Mouse (Mus musculus) liver, postnatal 0 days (tissue): ENCODE data around the gene Zkscan4. TPM values are rescaled to one million over a fixed set of nuclear protein-coding genes. Genes with fewer than 3 reads are reported as not detected.
"Not testable (repeated sequence)": the region's sequence is repeated elsewhere in the genome, so short reads cannot be mapped to it uniquely, and the experiment has no call there.

ENCODE experiments used
- ATAC-seq: fragments of 200-750 bp; cut with Nextera tagmentation; 2 replicates; pipeline ENCODE4 v1.8.0; 2017; ENCODE audit warnings: mild to moderate bottlenecking, moderate library complexity
- DNase-seq: peaks from one replicate; pipeline ENCODE4 v3.0.0-alpha.2; 2016
- H3K27ac ChIP-seq: fragments of 300-500 bp; sonication (generic); 2 replicates; pipeline ENCODE4 v1.5.1; 2014; ENCODE audit warnings: antibody characterized with exemption, moderate library complexity, mild to moderate bottlenecking, low read depth
- H3K27me3 ChIP-seq: fragments of 300-500 bp; sonication (generic); 2 replicates; pipeline ENCODE4 v1.6.1; 2014; ENCODE audit warnings: low read length, control low read depth, mixed read lengths; ENCODE audit not compliant: insufficient read depth
- H3K36me3 ChIP-seq: fragments of 300-500 bp; sonication (generic); replicated peaks from 2 replicates; pipeline ENCODE4 v1.6.1; 2014; ENCODE audit warnings: mild to moderate bottlenecking, control low read depth, low read length, moderate library complexity, mixed read lengths; ENCODE audit not compliant: insufficient read depth
- H3K4me1 ChIP-seq: fragments of 300-500 bp; sonication (generic); 2 replicates; pipeline ENCODE4 v1.6.1; 2014; ENCODE audit warnings: antibody characterized with exemption, mild to moderate bottlenecking, control low read depth; ENCODE audit not compliant: insufficient read depth
- H3K4me2 ChIP-seq: fragments of 300-500 bp; sonication (generic); 2 replicates; pipeline ENCODE4 v1.6.1; 2014; ENCODE audit warnings: low read depth, mild to moderate bottlenecking, low read length, moderate library complexity, mixed read lengths
- H3K4me3 ChIP-seq: fragments of 300-500 bp; sonication (generic); 2 replicates; pipeline ENCODE4 v1.5.1; 2014; ENCODE audit warnings: low read depth, low read length
- H3K9ac ChIP-seq: fragments of 300-500 bp; sonication (generic); replicated peaks from 2 replicates; pipeline ENCODE4 v1.6.1; 2014; ENCODE audit warnings: mild to moderate bottlenecking, moderate library complexity
- H3K9me3 ChIP-seq: fragments of 300-500 bp; sonication (generic); 2 replicates; pipeline ENCODE4 v1.6.1; 2016; ENCODE audit warnings: mild to moderate bottlenecking, control low read depth, low read length, mixed read lengths
- CTCF ChIP-seq: sonication (generic); IDR thresholded peaks from 2 replicates; pipeline ENCODE4 v1.5.1; 2016; ENCODE audit warnings: antibody characterized with exemption, low read depth
- EP300 ChIP-seq: IDR thresholded peaks from 2 replicates; pipeline ENCODE4 v1.6.1; 2016; ENCODE audit warnings: antibody characterized with exemption, low read depth, mild to moderate bottlenecking
- WGBS: fragments of 180-500 bp; shearing (Covaris S2); extraction: QIAGEN DNeasy Blood & Tissue Kit; methylation state at CpG from one replicate; pipeline ENCODE4 v1.1.7; 2014; ENCODE audit not compliant: insufficient replicate concordance; 5-methylcytosine and 5-hydroxymethylcytosine counted together
- polyA plus RNA-seq: library from polyadenylated mRNA; unstranded; fragments of >200 nt; fragmentation: Nextera tagmentation; extraction: Ambion mirVana; gene quantifications from 2 replicates; pipeline ENCODE4 v1.2.1, GENCODE M21; 2015

Zkscan4 gene
- 0.77 and 0.78 TPM in 2 replicates for polyA plus RNA-seq

- DNase-seq, result peak; percentile 56
- H3K27me3 ChIP-seq, H3K9me3 ChIP-seq, H3K4me1 ChIP-seq, H3K36me3 ChIP-seq: not testable (repeated sequence)
- H3K27ac ChIP-seq, result peak within 1 kb of the TSS; percentile 84
- peak within 1 kb of the TSS; percentile 83 for H3K4me2 ChIP-seq
- ATAC-seq, result peak; percentile 89
- peak within 1 kb of the TSS; percentile 41 for H3K9ac ChIP-seq
- 4% methylated on average over 25 of the region's 31 CpGs for WGBS
- H3K4me3 ChIP-seq, result peak within 1 kb of the TSS; percentile 52
Measured at GRCm38 (mm10) chr13:21478759-21479670, at the start of gene Zkscan4, which contains the start of gene Gm10065. Zkscan4 (plus strand) TSS chr13:21478907. Gm10065 (minus strand) TSS chr13:21479441.

- no peak for ATAC-seq
- no peak overlapping the region for H3K9ac ChIP-seq
- H3K4me3 ChIP-seq, result no peak overlapping the region
- no peak overlapping the region for H3K4me2 ChIP-seq
- TF ChIP-seq CTCF (no peak), EP300 (no peak)
- no peaks in the 10 kb centered on the region for H3K36me3 ChIP-seq
- WGBS, result 66% methylated on average over 4 of the region's 4 CpGs
- no peak overlapping the region for H3K27ac ChIP-seq
- no peaks in the 10 kb centered on the region for H3K9me3 ChIP-seq
- H3K4me1 ChIP-seq, result peaks cover 6% of the 10 kb centered on the region; the same call in 1 of the 2 replicates
- H3K27me3 ChIP-seq, result no peaks in the 10 kb centered on the region
- DNase-seq, result no peak
Measured at GRCm38 (mm10) chr13:21435476-21435875, 43.2 kb upstream of the Zkscan4 start.

GRCm38 (mm10) chr13:21440503-21441206, 38.1 kb upstream of the Zkscan4 start, which contains the start of gene Pgbd1:
Pgbd1 (minus strand) TSS chr13:21441058.
- Histone ChIP-seq H3K36me3 (peaks cover 19% of the 10 kb centered on the region), H3K4me2 (peak within 1 kb of the TSS; percentile 96), H3K27ac (peak within 1 kb of the TSS; percentile 75), H3K4me1 (peaks cover 8% of the 10 kb centered on the region; the same call in 1 of the 2 replicates), H3K27me3 (no peaks in the 10 kb centered on the region), H3K9ac (peak within 1 kb of the TSS; percentile 77), H3K9me3 (no peaks in the 10 kb centered on the region), H3K4me3 (peak within 1 kb of the TSS; percentile 67)
- WGBS, result under 1% methylated on average over 32 of the region's 32 CpGs
- TF ChIP-seq CTCF (peak; percentile 66), EP300 (no peak)
- DNase-seq, result peak; percentile 70
- ATAC-seq, result peak; percentile 80

GRCm38 (mm10) chr13:21441207-21441572, 37.5 kb upstream of the Zkscan4 start:
- peak overlapping the region; percentile 77 for H3K9ac ChIP-seq
- no peaks in the 10 kb centered on the region for H3K9me3 ChIP-seq
- peaks cover 23% of the 10 kb centered on the region for H3K36me3 ChIP-seq
- H3K27ac ChIP-seq, result peak overlapping the region; percentile 75
- H3K4me1 ChIP-seq, result peaks cover 8% of the 10 kb centered on the region; the same call in 1 of the 2 replicates
- H3K4me3 ChIP-seq, result peak overlapping the region; percentile 67
- H3K27me3 ChIP-seq, result no peaks in the 10 kb centered on the region
- no peak for TF ChIP-seq EP300
- peak overlapping the region; percentile 96 for H3K4me2 ChIP-seq
- 18% methylated on average over 10 of the region's 10 CpGs for WGBS
- DNase-seq, result no peak
- no peak for ATAC-seq

GRCm38 (mm10) chr13:21446796-21447195, 31.9 kb upstream of the Zkscan4 start:
- Histone ChIP-seq H3K9ac (no peak overlapping the region), H3K4me3 (no peak overlapping the region), H3K27ac (no peak overlapping the region), H3K9me3 (no peaks in the 10 kb centered on the region), H3K27me3 (no peaks in the 10 kb centered on the region), H3K36me3 (peaks cover 40% of the 10 kb centered on the region), H3K4me2 (no peak overlapping the region), H3K4me1 (peaks cover 23% of the 10 kb centered on the region)
- 80% methylated on average over 9 of the region's 9 CpGs for WGBS
- DNase-seq (no peak), ATAC-seq (no peak)
- TF ChIP-seq EP300 (no peak), CTCF (no peak)
